Mouse (Mus musculus): Measurements from ENCODE around the gene Gm11627.

GRCm38 (mm10) chr11:102575034-102575433, 4.2 kb downstream of the Gm11627 start:
- TF ChIP-seq POLR2AphosphoS2 (IDR thresholded peaks at IDR 0.05; ENCODE audit: insufficient read length, low read depth) = no peak
- TF ChIP-seq REST (IDR thresholded peaks at IDR 0.05; ENCODE audit: insufficient read depth, insufficient read length) = no peak
- TF ChIP-seq E2F4 (IDR thresholded peaks at IDR 0.05; ENCODE audit: insufficient read depth) = no peak
- TF ChIP-seq POLR2A (IDR thresholded peaks at IDR 0.05; ENCODE audit: insufficient read length, low read depth) = no peak
- no peak for TF ChIP-seq TCF12 (IDR thresholded peaks at IDR 0.05; ENCODE audit: insufficient read depth, poor library complexity, severe bottlenecking)
- TF ChIP-seq USF1 (IDR thresholded peaks at IDR 0.05; ENCODE audit: low read depth) = no peak
- no peak for TF ChIP-seq MAX (IDR thresholded peaks at IDR 0.05; ENCODE audit: low read depth)

Measured in myocyte (in vitro differentiated cells).